Mouse (Mus musculus) neural tube, embryonic 12.5 days (tissue): Measurements from ENCODE around the gene Gm10376. TPM values are rescaled to one million over a fixed set of nuclear protein-coding genes. Genes with fewer than 3 reads are reported as not detected.
"Not testable (repeated sequence)": the region's sequence is repeated elsewhere in the genome, so short reads cannot be mapped to it uniquely, and the experiment has no call there.

Experiments
- ATAC-seq: fragments of 200-750 bp; cut with Nextera tagmentation; 2 replicates; pipeline ENCODE4 v1.8.0; 2017; ENCODE audit warnings: low read depth, mild to moderate bottlenecking, moderate TSS enrichment, moderate library complexity; ENCODE audit not compliant: low FRiP score
- H3K27ac ChIP-seq: fragments of 300-500 bp; sonication (generic); 2 replicates; pipeline ENCODE4 v1.5.1; 2016
- H3K27me3 ChIP-seq: fragments of 300-500 bp; sonication (generic); replicated peaks from 2 replicates; pipeline ENCODE4 v1.6.1; 2016; ENCODE audit warnings: mild to moderate bottlenecking
- H3K36me3 ChIP-seq: fragments of 300-500 bp; sonication (generic); 2 replicates; pipeline ENCODE4 v1.6.1; 2016; ENCODE audit warnings: mild to moderate bottlenecking
- H3K4me1 ChIP-seq: fragments of 300-500 bp; sonication (generic); 2 replicates; pipeline ENCODE4 v1.6.1; 2016
- H3K4me2 ChIP-seq: fragments of 300-500 bp; sonication (generic); replicated peaks from 2 replicates; pipeline ENCODE4 v1.6.1; 2016; ENCODE audit warnings: mild to moderate bottlenecking
- H3K4me3 ChIP-seq: fragments of 300-500 bp; sonication (generic); 2 replicates; pipeline ENCODE4 v1.5.1; 2016
- H3K9ac ChIP-seq: fragments of 300-500 bp; sonication (generic); 2 replicates; pipeline ENCODE4 v1.6.1; 2016; ENCODE audit warnings: mild to moderate bottlenecking
- H3K9me3 ChIP-seq: fragments of 300-500 bp; sonication (generic); 2 replicates; pipeline ENCODE4 v1.6.1; 2016; ENCODE audit warnings: mild to moderate bottlenecking
- WGBS: fragments of 180-500 bp; shearing (Covaris S2); methylation state at CpG from one replicate; pipeline ENCODE4 v1.1.7; 2016; 5-methylcytosine and 5-hydroxymethylcytosine counted together
- polyA plus RNA-seq: library from polyadenylated mRNA; unstranded; fragments of >200 nt; fragmentation: Nextera tagmentation; extraction: Ambion mirVana; gene quantifications from 2 replicates; pipeline ENCODE4 v1.2.1, GENCODE M21; 2016

The Gm10376 gene
- polyA plus RNA-seq: not detected in 2 replicates

DNA sequence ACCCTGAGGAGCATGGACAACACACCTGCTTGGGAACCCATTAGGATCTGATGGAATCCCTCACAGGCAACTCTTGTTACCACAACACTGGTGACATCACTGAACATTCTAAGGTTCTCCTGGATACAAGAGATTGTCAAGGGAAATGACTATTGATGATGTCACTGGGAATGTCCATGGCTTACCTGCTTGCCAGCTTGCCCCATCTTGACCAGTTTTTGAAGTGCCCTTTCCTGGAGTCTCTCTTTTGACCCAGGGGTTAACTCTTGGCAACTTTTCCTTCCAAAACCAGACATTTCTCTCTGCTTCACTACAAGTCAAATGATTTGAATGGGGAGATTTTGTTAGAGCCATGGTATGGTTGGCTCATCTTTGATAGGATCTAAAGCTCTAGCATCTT, at the start of gene Gm10376:
Gm10376 (minus strand) TSS at position 101 of the 400 bp plus-strand sequence.
- H3K36me3 ChIP-seq, H3K4me2 ChIP-seq, H3K9me3 ChIP-seq, H3K9ac ChIP-seq, H3K4me3 ChIP-seq, ATAC-seq, H3K27ac ChIP-seq, H3K4me1 ChIP-seq, H3K27me3 ChIP-seq: not testable (repeated sequence)

- H3K27me3 ChIP-seq, H3K4me3 ChIP-seq, H3K4me1 ChIP-seq, H3K9me3 ChIP-seq, H3K36me3 ChIP-seq, H3K4me2 ChIP-seq, ATAC-seq, H3K9ac ChIP-seq, H3K27ac ChIP-seq: not testable (repeated sequence)
- WGBS: 75% methylated on average over 4 of the region's 4 CpGs
Observed at GRCm38 (mm10) chr14:43060179-43060578, 44.8 kb upstream of the Gm10376 start.

DNA sequence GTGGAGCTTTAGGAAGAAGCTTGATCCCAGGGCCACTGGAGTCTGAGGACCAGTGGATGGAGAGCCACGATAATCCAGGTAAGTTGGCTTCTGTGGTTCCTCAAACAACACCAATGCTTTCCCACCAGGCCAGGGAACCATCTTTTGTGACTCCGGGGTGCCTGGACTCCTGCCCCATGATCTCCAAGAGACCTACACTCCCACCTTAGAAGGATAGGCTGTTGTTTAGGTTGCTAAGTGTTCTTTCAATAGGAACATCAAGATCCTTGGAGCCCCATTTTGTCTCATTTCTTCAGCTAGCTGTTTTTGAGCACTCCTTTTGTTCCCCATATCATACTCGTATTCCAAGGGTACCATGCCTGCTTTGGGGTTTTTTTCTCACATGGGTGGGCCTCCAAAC, 42.6 kb upstream of the Gm10376 start:
- 77% methylated on average over 3 of the region's 3 CpGs for WGBS
- H3K27ac ChIP-seq, H3K27me3 ChIP-seq, H3K9ac ChIP-seq, H3K4me2 ChIP-seq, H3K36me3 ChIP-seq, H3K4me1 ChIP-seq, ATAC-seq, H3K9me3 ChIP-seq, H3K4me3 ChIP-seq: not testable (repeated sequence)

- H3K36me3 ChIP-seq: not testable (repeated sequence)
- no CpG with 5 or more reads among the region's 1 CpGs for WGBS
Observed at GRCm38 (mm10) chr14:42993524-42993923, 21.9 kb downstream of the Gm10376 start, which contains the start of gene Gm8082. Gene Gm8082, minus strand, starts transcription at chr14:42993624.

More at GRCm38 (mm10) chr14:42993524-42993923, 21.9 kb downstream of the Gm10376 start, which contains the start of gene Gm8082:
- not testable (repeated sequence) for H3K9ac ChIP-seq, H3K27ac ChIP-seq, ATAC-seq, H3K9me3 ChIP-seq, H3K27me3 ChIP-seq, H3K4me1 ChIP-seq, H3K4me3 ChIP-seq, H3K4me2 ChIP-seq

Other genes with a start within 250 kb of the Gm10376 start
- not detected in 2 replicates for gene Gm3015, start 246.8 kb downstream of the Gm10376 start, polyA plus RNA-seq
- not detected in 2 replicates for gene Gm10377, start 217.6 kb downstream of the Gm10376 start, polyA plus RNA-seq
- gene Gm21977, start 162.2 kb downstream of the Gm10376 start, polyA plus RNA-seq: not detected in 2 replicates
- gene Gm8082, start 22.0 kb downstream of the Gm10376 start, polyA plus RNA-seq: not detected in 2 replicates
- not detected in 2 replicates for gene Gm8094, start 61.0 kb upstream of the Gm10376 start, polyA plus RNA-seq
- not detected in 2 replicates for gene Gm8104, start 85.0 kb upstream of the Gm10376 start, polyA plus RNA-seq
- not detected in 2 replicates for gene Gm7233, start 164.2 kb upstream of the Gm10376 start, polyA plus RNA-seq
- not detected in 2 replicates for gene Gm8122, start 219.7 kb upstream of the Gm10376 start, polyA plus RNA-seq
- not detected in 2 replicates for gene Gm8126, start 243.0 kb upstream of the Gm10376 start, polyA plus RNA-seq